Mouse (Mus musculus) C2C12 (cell line): Measurements from ENCODE around the gene Cxcr1.

Experiments used
- CTCF ChIP-seq: IDR thresholded peaks from one replicate; pipeline ENCODE4 v1.5.1; 2011; ENCODE audit not compliant: control insufficient read depth, insufficient read depth, insufficient read length
- MAX ChIP-seq: IDR thresholded peaks from one replicate; pipeline ENCODE4 v1.6.1; 2011; ENCODE audit warnings: mild to moderate bottlenecking, control low read depth
- MYOG ChIP-seq: IDR thresholded peaks from one replicate; pipeline ENCODE4 v1.6.1; 2011; ENCODE audit not compliant: control insufficient read depth, insufficient read length; ENCODE audit errors: extremely low read depth
- USF1 ChIP-seq: IDR thresholded peaks from one replicate; pipeline ENCODE4 v1.6.1; 2011; ENCODE audit warnings: low read depth, mild to moderate bottlenecking, control low read depth, moderate library complexity

DNA sequence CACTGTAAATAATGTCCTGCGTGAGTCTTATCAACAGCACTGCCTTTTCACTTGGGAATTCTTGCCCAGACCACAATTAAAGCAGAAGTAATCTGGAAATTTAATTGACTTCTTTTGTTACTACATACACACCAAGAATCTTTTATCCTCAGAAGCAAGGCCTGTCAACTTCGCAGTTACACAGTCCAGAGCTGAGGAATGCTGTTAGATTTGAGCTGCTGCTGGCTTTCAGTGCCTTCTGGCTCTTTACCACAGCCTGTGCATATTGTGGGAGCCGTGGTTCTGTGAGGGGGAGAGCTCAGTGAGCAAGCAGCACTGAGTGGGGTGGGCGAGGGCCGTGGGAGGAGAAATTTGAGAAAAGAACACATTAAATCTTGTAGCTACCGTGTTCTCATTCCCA, 45.9 kb upstream of the Cxcr1 start:
- TF ChIP-seq CTCF: no peak
- TF ChIP-seq USF1: no peak
- no peak for TF ChIP-seq MAX
- no peak for TF ChIP-seq MYOG
